Mouse (Mus musculus) cerebellum, adult 11 months (tissue): ENCODE data around the gene Fam168a.

ENCODE experiments used
- DNase-seq: peaks from one replicate; pipeline ENCODE4 v3.0.0; 2022

Fam168a gene

GRCm38 (mm10) chr7:100706143-100706841 lies at the start of gene Fam168a:
TSS of gene Fam168a (plus strand) at chr7:100706635.
- peak; percentile 91 for DNase-seq

DNA sequence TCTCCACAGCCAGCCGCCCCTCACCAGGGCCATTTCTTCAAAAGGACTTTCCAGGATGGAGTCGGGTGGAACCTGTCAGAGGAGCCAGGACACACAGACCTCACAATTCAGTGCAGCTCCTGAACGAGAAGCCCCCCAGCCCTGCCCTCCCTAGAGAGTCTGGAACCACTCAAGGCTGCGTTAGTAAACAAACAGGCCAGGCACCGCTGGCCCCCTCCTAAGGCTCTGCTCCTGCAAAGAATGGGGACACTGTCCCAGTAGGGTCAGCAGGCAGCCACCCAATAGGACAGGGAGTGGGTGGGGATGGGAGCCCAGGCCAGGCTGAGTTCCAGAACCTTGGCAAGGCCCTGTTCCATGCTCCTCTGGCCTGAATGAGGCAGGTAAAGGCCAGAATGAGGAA lies 49.7 kb upstream of the Fam168a start:
- DNase-seq: no peak

DNA sequence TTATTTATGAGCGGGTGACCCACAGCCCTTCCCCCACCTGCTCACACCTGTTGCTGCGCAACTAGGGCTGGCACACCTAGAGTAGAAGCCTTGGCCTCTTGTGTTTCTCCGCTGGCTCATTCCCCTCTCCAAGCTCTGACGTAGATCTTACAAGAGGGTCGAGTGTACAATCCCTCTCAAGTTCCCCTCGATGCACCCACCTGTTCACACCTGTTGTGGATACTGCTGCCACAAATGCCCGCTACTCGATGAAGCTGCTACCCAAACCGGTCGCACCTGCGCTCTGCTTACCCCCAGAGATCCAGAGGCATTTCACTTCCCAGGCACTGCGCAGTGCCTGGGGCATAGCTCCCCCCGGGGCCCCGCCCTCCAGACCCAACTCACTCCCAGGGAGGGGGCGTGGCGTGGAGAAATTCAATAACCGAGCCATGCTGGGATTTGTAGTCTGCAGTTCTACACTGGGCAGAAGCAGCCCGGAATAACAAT lies 48.3 kb upstream of the Fam168a start:
- DNase-seq: no peak

GRCm38 (mm10) chr7:100661264-100661663 lies 45.2 kb upstream of the Fam168a start:
- no peak for DNase-seq

DNA sequence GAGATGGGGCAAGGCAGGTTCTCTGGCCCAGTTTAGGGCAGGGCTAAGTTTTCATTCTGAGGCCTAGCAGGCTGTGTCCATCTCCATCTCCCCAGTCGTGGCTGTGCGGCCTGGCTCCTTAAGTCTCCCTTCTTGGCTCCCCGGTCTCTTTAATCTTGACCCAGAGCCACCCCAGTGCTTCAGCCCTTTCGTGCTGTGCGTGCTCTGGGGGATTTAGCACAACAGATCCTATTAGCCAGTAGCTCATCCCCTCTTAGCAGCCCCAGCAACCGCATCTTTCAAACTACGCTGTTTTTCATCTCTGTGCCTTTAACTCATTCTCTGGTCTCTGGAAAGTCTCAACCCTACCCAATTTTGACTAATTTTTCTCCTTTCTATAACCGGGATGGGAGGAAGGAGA lies 44.2 kb upstream of the Fam168a start, which contains the start of gene Plekhb1:
Gene Plekhb1, minus strand, starts transcription at position 184 of the 400 bp plus-strand sequence.
- no peak for DNase-seq

DNA sequence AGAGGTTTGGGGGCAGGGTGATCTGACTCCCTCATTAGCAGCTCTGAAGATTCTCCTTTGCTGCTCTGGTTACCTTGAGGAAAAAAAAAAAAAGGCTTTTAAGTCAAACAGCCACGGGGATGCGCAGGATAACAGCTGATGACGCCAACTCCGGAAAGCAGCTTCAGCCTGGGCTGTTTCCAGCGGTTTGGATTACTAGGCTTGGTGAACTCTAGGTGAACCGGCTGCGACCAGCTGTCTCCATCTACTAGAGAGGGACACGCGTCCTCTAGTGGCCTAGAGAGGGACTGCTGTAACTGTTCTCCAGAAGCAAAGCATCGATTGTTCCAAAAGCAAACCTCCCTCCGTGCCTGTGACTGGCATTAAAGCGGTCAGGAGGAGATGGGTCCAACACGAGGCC lies 43.2 kb upstream of the Fam168a start:
- DNase-seq: peak; percentile 78

- DNase-seq: no peak
These were observed 42.6 kb upstream of the Fam168a start for GRCm38 (mm10) chr7:100663729-100664304.

DNA sequence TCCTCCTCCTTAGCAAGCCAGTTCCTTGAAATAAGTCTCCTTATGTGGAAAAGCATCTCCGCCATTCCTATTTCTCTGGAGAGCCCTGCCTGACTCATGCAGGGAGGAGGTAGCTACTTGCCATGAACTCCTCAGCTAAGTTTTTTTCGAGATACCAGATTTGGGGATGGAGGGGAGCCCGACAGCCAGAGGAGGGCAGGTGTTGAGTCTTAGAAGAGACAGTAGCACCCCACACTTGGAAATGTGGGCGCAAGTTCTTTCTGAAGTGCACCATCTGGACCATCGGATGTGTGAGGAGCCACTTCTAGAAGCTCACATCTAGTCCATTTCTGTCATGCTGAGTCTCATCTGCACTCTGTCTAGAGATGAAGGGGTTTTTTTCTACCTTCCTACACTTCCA lies 35.8 kb upstream of the Fam168a start:
- no peak for DNase-seq

GRCm38 (mm10) chr7:100673452-100673851 lies 33.0 kb upstream of the Fam168a start:
- DNase-seq: no peak

GRCm38 (mm10) chr7:100674941-100675340 lies 31.5 kb upstream of the Fam168a start:
- no peak for DNase-seq

GRCm38 (mm10) chr7:100678052-100678451 lies 28.4 kb upstream of the Fam168a start:
- no peak for DNase-seq

DNA sequence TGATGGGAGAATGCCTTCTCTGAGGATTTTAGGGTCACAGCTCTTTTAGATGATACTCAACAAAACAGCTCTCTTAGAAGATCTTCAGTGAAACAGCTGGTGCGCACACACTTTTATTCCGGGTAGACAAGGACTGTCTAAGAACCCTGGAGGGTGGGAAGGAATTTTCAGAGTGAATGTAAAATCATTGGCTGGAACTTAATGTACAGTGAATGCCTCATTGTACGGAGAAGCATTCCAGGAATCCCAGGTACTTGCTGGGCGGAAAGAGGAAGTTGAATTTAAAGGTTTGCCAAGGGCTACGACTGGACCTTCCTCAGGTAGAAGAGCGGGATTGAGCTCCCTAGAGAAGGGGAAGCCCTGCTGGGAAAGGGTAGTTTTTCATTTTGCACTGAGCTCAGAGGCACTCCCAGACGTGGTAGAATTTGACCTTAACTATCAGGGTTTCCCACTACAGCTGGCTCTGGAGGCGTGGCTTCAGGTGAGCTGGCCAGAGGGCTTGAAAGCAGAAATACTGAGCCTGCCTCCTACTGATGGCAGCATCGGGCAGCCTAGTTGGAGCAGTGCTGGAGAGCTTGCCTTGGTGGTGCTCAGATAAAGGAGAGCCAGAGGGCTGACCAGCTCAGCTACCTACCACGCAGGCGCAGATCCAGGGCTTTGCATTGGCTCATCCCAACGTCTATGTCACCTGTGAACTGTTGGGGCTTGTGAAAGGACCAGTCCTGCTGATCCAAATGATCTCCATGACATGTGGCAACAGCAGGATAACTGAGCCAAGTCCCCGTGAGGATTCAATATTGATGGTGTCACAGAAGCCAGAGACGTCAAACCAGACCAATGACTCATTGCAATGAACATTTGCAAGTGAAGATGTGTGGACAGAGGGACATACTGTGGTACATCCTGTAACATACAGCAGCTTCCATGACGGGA lies 27.2 kb upstream of the Fam168a start:
- DNase-seq: no peak

- DNase-seq: no peak
These were observed 25.3 kb upstream of the Fam168a start for GRCm38 (mm10) chr7:100681132-100681531.

DNA sequence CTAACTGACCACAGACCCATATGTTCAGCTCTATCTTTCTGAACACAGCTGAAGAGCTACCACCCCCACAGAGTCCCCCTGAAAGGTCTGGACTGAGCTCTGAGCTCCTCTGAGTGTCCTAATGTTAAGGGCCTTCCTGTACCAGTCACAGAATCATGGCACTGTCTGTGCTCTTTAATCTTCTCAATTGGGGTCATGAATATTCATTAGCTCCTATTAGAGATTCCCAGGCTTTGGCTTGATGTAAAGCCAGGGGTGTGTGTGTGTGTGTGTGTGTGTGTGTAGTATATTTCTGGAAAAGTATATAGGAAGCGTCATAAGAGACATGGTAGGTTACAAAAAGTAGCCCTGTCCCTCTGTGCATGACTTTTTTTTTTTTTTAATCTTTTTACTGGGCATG lies 23.2 kb upstream of the Fam168a start:
- DNase-seq: no peak

DNA sequence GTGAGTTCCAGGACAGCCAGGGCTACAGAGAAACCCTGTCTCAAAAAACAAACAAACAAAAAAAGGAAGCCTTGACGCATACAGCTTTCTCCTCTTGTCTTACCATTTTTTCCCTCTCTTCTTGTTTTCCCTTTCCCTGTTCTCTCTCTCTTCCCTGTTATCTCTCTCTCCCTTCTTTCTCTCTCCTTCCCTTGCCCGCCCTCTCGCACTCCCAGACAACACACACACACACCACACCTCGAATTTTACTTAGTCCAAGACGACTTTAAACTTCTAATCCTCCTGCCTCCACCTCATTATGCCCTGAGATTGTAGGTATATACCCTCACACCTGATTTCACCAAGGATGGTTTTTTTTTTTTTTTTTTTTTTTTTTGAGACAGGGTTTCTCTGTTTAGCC lies 22.4 kb upstream of the Fam168a start:
- DNase-seq: no peak

DNA sequence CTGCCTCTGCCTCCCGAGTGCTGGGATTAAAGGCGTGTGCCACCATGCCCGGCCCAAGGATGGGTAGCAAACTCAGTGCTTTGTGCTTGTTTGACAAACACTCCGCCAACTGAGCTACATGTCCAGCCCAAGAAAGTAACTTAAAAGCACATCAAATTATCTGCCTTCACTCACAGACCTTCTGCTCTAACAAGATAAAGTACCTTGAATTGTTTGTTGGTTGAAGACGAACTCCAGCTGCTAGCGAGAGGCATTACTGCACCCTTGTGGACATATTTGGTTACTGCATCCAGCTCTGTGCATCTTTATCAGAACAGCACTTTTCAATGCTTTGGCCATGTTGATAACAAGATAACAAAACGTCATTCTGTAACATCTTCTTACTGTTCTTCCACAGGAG lies 21.9 kb upstream of the Fam168a start:
- DNase-seq: no peak

GRCm38 (mm10) chr7:100685061-100686030 lies 21.1 kb upstream of the Fam168a start:
- peak; percentile 72 for DNase-seq

DNA sequence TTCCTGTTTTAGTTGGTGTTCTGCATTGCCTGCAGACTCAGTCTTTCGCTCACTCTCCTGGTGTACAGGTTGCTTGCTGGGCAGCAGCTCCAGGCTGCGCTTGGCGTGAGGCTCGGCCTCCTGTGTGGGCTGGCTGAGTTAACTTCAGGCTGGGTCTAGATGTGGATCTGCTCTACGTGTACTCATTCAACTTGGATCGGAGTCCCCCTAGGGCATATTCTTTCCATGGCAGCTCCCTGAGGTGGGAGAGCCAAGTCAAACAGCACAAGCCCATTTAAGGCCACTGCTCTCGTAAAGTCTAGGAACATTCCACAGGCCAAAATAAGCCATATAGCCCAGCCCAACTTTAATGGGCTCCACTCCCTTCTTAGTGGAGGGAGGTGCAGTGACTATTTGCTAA lies 18.0 kb upstream of the Fam168a start:
- no peak for DNase-seq

- no peak for DNase-seq
These were observed 13.2 kb upstream of the Fam168a start for GRCm38 (mm10) chr7:100693199-100693598.

DNA sequence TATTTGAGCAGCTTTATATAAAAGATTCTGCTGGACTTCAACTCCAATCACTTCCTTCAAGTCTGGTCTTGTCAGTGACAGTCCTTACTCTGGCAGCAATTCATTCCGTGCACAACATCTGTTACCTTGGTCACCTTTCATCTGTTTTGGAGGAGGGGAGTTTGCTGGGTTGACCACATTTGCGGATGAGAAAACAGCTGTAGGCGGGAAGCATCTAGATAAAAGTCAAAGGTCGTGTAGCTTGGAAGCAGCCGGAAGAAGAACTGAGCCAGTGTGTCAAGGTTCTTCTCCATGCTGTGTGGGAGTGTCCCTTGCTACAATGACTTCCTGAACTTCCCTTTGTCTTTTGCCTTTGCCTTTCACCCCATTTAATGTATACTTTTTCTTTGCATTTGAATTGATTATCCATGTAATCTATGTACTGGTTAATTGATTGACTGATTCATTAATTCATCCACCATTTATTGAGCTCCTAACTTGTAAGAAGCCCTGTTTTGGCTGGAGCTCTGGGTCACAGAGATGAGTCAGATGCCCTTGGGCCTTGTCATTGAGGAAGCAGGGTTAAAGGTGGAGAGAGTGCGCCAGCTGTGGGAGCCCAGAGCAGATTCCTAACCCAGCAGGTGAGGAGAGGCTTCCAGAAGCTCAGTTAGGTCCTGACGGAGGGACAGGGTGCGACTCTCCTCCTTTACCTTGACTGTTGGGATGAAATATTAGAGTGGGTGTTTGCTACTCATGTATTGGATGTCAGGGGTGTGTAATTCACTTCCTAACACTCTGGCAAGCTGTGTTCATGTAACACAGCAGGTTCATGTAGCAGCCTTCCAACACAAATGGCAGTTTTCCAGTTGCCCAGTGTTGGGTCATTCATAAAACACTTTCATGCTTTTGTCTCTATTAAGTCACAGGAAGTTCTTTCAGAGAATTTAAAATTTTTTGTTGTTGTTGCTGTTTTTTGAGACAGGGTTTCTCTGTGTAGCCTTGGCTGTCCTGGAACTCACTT lies 6.4 kb upstream of the Fam168a start:
- DNase-seq: no peak
